Mouse (Mus musculus): ENCODE results near the gene Tanc2. TPM values are rescaled to one million over a fixed set of nuclear protein-coding genes. Genes with fewer than 3 reads are reported as not detected.

Tanc2 gene
- polyA plus RNA-seq, 1 experiment, result 2.6 TPM

- Histone ChIP-seq H3K4me1 (replicated peaks; ENCODE audit: control insufficient read depth, insufficient read depth, low read length) (no peaks in the 10 kb centered on the region), H3K36me3 (ENCODE audit: control insufficient read depth, insufficient read depth, low read length) (no peaks in the 10 kb centered on the region), H3K27me3 (ENCODE audit: control insufficient read depth, insufficient read depth, low read length) (no peaks in the 10 kb centered on the region), H3K4me3 (ENCODE audit: control insufficient read depth, insufficient read depth, low read length) (no peak overlapping the region), H3K27ac (ENCODE audit: control insufficient read depth, insufficient read depth, low read length) (no peak overlapping the region)
- DNase-seq, result no peak
- 83% methylated on average over 1 of the region's 1 CpGs for WGBS
- TF ChIP-seq POLR2A (IDR thresholded peaks at IDR 0.05; ENCODE audit: control insufficient read depth, extremely low read depth, insufficient read depth, low read length, poor library complexity) (no peak), CTCF (IDR thresholded peaks at IDR 0.05; ENCODE audit: borderline replicate concordance, control insufficient read depth, extremely low read depth, insufficient read depth, low read length, poor library complexity) (no peak)
These were observed 89.2 kb downstream of the Tanc2 start for GRCm38 (mm10) chr11:105678996-105679395.

DNA sequence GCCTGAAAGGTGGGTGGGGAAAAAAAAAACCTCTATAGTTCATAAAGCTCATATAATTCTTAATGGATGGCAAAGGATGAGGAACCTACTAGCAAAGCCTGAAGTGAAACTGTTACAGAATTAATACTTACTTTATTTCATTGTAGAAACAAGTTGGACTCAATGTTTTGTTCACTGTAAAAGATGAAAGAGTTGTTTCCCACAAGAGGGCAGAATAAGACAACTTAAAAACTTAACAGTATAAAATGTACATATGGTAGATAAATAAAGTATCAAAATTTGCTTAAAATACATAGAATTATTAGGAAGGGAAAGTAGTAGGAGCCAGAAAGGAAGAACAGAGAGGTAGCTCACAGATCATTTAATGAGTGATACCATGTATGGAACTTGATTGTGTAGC, 95.0 kb downstream of the Tanc2 start:
- Histone ChIP-seq H3K4me3 (ENCODE audit: control insufficient read depth, insufficient read depth, low read length) (no peak overlapping the region), H3K27me3 (ENCODE audit: control insufficient read depth, insufficient read depth, low read length) (no peaks in the 10 kb centered on the region), H3K27ac (ENCODE audit: control insufficient read depth, insufficient read depth, low read length) (no peak overlapping the region), H3K4me1 (replicated peaks; ENCODE audit: control insufficient read depth, insufficient read depth, low read length) (no peaks in the 10 kb centered on the region), H3K36me3 (ENCODE audit: control insufficient read depth, insufficient read depth, low read length) (no peaks in the 10 kb centered on the region)
- no peak for TF ChIP-seq POLR2A (IDR thresholded peaks at IDR 0.05; ENCODE audit: control insufficient read depth, extremely low read depth, insufficient read depth, low read length, poor library complexity)
- TF ChIP-seq CTCF (IDR thresholded peaks at IDR 0.05; ENCODE audit: borderline replicate concordance, control insufficient read depth, extremely low read depth, insufficient read depth, low read length, poor library complexity), result no peak
- no peak for DNase-seq

DNA sequence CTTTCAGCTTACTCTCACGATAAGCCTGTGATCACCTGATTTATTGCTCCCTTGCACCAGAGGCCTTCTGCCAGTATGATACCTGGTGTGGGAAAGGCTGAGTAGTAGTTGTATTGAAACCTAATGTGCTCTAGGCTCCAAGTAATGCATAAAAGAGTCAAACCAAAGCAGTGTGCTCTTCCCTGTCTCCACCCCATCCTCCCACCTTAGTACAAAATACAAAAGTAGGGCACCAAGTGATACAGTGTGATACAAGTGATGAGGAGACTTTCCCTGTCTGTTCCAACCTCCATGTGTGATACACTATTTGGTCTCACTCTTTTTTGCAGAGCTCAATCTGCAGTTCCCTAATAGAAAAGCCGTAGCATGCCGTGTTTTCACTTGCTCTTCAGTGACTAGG, 110.7 kb downstream of the Tanc2 start:
- Histone ChIP-seq H3K36me3 (ENCODE audit: control insufficient read depth, insufficient read depth, low read length) (no peaks in the 10 kb centered on the region), H3K4me3 (ENCODE audit: control insufficient read depth, insufficient read depth, low read length) (no peak overlapping the region), H3K27ac (ENCODE audit: control insufficient read depth, insufficient read depth, low read length) (no peak overlapping the region), H3K4me1 (replicated peaks; ENCODE audit: control insufficient read depth, insufficient read depth, low read length) (no peaks in the 10 kb centered on the region), H3K27me3 (ENCODE audit: control insufficient read depth, insufficient read depth, low read length) (no peaks in the 10 kb centered on the region)
- TF ChIP-seq CTCF (IDR thresholded peaks at IDR 0.05; ENCODE audit: borderline replicate concordance, control insufficient read depth, extremely low read depth, insufficient read depth, low read length, poor library complexity), result no peak
- no peak for TF ChIP-seq POLR2A (IDR thresholded peaks at IDR 0.05; ENCODE audit: control insufficient read depth, extremely low read depth, insufficient read depth, low read length, poor library complexity)
- no peak for DNase-seq
- WGBS, result 90% methylated on average over 3 of the region's 3 CpGs

DNA sequence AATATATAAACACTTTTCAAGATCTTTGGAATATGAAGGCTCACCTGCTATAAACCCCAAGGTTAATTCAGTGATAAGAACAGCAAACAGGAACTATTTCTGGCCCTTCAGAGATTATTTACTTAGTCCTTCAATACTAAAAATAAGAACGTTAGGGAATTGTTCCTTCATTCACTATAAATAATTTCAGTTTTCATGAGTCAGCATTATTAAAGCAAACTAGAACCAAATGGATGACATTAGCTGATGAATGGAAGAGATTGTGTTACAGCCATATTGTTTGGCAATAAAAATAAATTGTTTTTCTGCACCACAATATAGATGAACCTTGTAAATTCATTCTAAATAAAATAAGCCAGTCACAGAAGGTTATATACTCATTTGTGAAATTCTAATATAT, 129.9 kb downstream of the Tanc2 start:
- no peaks in the 10 kb centered on the region for H3K27me3 ChIP-seq (ENCODE audit: control insufficient read depth, insufficient read depth, low read length)
- 61% methylated on average over 1 of the region's 1 CpGs for WGBS
- no peaks in the 10 kb centered on the region for H3K36me3 ChIP-seq (ENCODE audit: control insufficient read depth, insufficient read depth, low read length)
- no peaks in the 10 kb centered on the region for H3K4me1 ChIP-seq (replicated peaks; ENCODE audit: control insufficient read depth, insufficient read depth, low read length)
- no peak for DNase-seq
- H3K4me3 ChIP-seq (ENCODE audit: control insufficient read depth, insufficient read depth, low read length), result no peak overlapping the region
- no peak overlapping the region for H3K27ac ChIP-seq (ENCODE audit: control insufficient read depth, insufficient read depth, low read length)
- no peak for TF ChIP-seq POLR2A (IDR thresholded peaks at IDR 0.05; ENCODE audit: control insufficient read depth, extremely low read depth, insufficient read depth, low read length, poor library complexity)

DNA sequence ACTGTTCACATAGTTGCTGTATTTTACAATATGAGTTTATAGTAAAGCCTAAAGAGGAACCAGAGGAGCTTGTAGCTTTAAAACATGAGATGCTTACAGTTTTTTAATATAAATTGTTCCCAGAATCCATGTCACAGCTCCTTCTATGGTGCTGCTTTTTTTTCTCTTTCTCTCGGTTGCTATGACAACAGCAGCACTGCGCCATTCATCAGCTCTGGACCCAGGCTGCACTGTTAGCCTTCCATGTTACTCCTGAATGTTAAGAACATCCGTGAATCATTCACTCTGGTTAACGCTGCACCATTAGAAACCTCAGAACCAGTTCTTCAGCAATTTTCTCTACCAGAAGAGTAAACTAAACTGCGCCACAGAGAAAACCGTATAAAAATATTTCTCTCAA, 141.8 kb downstream of the Tanc2 start:
- H3K27me3 ChIP-seq (ENCODE audit: control insufficient read depth, insufficient read depth, low read length), result no peaks in the 10 kb centered on the region
- H3K4me1 ChIP-seq (replicated peaks; ENCODE audit: control insufficient read depth, insufficient read depth, low read length), result no peaks in the 10 kb centered on the region
- no peak for TF ChIP-seq CTCF (IDR thresholded peaks at IDR 0.05; ENCODE audit: borderline replicate concordance, control insufficient read depth, extremely low read depth, insufficient read depth, low read length, poor library complexity)
- no peak for TF ChIP-seq POLR2A (IDR thresholded peaks at IDR 0.05; ENCODE audit: control insufficient read depth, extremely low read depth, insufficient read depth, low read length, poor library complexity)
- no peak overlapping the region for H3K4me3 ChIP-seq (ENCODE audit: control insufficient read depth, insufficient read depth, low read length)
- 95% methylated on average over 6 of the region's 6 CpGs for WGBS
- no peaks in the 10 kb centered on the region for H3K36me3 ChIP-seq (ENCODE audit: control insufficient read depth, insufficient read depth, low read length)
- H3K27ac ChIP-seq (ENCODE audit: control insufficient read depth, insufficient read depth, low read length), result no peak overlapping the region
- DNase-seq, result no peak

- WGBS, result 76% methylated on average over 4 of the region's 4 CpGs
- no peak for TF ChIP-seq CTCF (IDR thresholded peaks at IDR 0.05; ENCODE audit: borderline replicate concordance, control insufficient read depth, extremely low read depth, insufficient read depth, low read length, poor library complexity)
- no peak for TF ChIP-seq POLR2A (IDR thresholded peaks at IDR 0.05; ENCODE audit: control insufficient read depth, extremely low read depth, insufficient read depth, low read length, poor library complexity)
- DNase-seq, result no peak
- H3K36me3 ChIP-seq (ENCODE audit: control insufficient read depth, insufficient read depth, low read length), result no peaks in the 10 kb centered on the region
- H3K4me3 ChIP-seq (ENCODE audit: control insufficient read depth, insufficient read depth, low read length), result no peak overlapping the region
- H3K27me3 ChIP-seq (ENCODE audit: control insufficient read depth, insufficient read depth, low read length), result no peaks in the 10 kb centered on the region
- H3K4me1 ChIP-seq (replicated peaks; ENCODE audit: control insufficient read depth, insufficient read depth, low read length), result no peaks in the 10 kb centered on the region
- no peak overlapping the region for H3K27ac ChIP-seq (ENCODE audit: control insufficient read depth, insufficient read depth, low read length)
These were observed 142.3 kb downstream of the Tanc2 start for GRCm38 (mm10) chr11:105731989-105732531.

GRCm38 (mm10) chr11:105743171-105743570, 153.4 kb downstream of the Tanc2 start:
- TF ChIP-seq CTCF (IDR thresholded peaks at IDR 0.05; ENCODE audit: borderline replicate concordance, control insufficient read depth, extremely low read depth, insufficient read depth, low read length, poor library complexity) (no peak), POLR2A (IDR thresholded peaks at IDR 0.05; ENCODE audit: control insufficient read depth, extremely low read depth, insufficient read depth, low read length, poor library complexity) (no peak)
- no peak for DNase-seq
- H3K27me3 ChIP-seq (ENCODE audit: control insufficient read depth, insufficient read depth, low read length), result no peaks in the 10 kb centered on the region
- no peaks in the 10 kb centered on the region for H3K36me3 ChIP-seq (ENCODE audit: control insufficient read depth, insufficient read depth, low read length)
- no peak overlapping the region for H3K4me3 ChIP-seq (ENCODE audit: control insufficient read depth, insufficient read depth, low read length)
- no peaks in the 10 kb centered on the region for H3K4me1 ChIP-seq (replicated peaks; ENCODE audit: control insufficient read depth, insufficient read depth, low read length)
- whole genome bisulfite sequencing, result 93% methylated on average over 1 of the region's 1 CpGs
- H3K27ac ChIP-seq (ENCODE audit: control insufficient read depth, insufficient read depth, low read length), result no peak overlapping the region

Measured in thymus, adult 2 months (tissue).